Mouse (Mus musculus) C2C12 (cell line): ENCODE data around the gene Dvl3.

Experiments
- CEBPB ChIP-seq: IDR thresholded peaks from one replicate; pipeline ENCODE4 v1.6.1; 2011; ENCODE audit warnings: low read depth, mild to moderate bottlenecking, control low read depth, moderate library complexity
- CTCF ChIP-seq: IDR thresholded peaks from one replicate; pipeline ENCODE4 v1.5.1; 2011; ENCODE audit not compliant: control insufficient read depth, insufficient read depth, insufficient read length
- FOSL1 ChIP-seq: IDR thresholded peaks from one replicate; pipeline ENCODE4 v1.8.0; 2011; ENCODE audit warnings: mild to moderate bottlenecking, low read length; ENCODE audit not compliant: poor library complexity, insufficient read depth, severe bottlenecking
- MAX ChIP-seq: IDR thresholded peaks from one replicate; pipeline ENCODE4 v1.6.1; 2011; ENCODE audit warnings: mild to moderate bottlenecking, control low read depth
- MYOD1 ChIP-seq: IDR thresholded peaks from one replicate; pipeline ENCODE4 v1.6.1; 2011; ENCODE audit warnings: low read depth; ENCODE audit not compliant: control insufficient read depth, insufficient read length
- MYOG ChIP-seq: IDR thresholded peaks from one replicate; pipeline ENCODE4 v1.6.1; 2011; ENCODE audit not compliant: control insufficient read depth, insufficient read length; ENCODE audit errors: extremely low read depth
- USF1 ChIP-seq: IDR thresholded peaks from one replicate; pipeline ENCODE4 v1.6.1; 2011; ENCODE audit warnings: low read depth, mild to moderate bottlenecking, control low read depth, moderate library complexity

GRCm38 (mm10) chr16:20549161-20549560, 32.4 kb downstream of the Dvl3 start:
- TF ChIP-seq CTCF = no peak
- TF ChIP-seq USF1 = no peak
- no peak for TF ChIP-seq CEBPB
- no peak for TF ChIP-seq MYOD1
- no peak for TF ChIP-seq FOSL1
- no peak for TF ChIP-seq MYOG
- no peak for TF ChIP-seq MAX
